9 mouse cellular contexts compared by ENCODE assay signal in genomic region chr11:120949863-120950262, GRCm38 (mm10). TPM values are rescaled to one million over a fixed set of nuclear protein-coding genes. Genes with fewer than 3 reads are reported as not detected.
DNase-seq lines count a peak whose midpoint lies in the region; ATAC-seq and TF ChIP-seq lines count a peak whose summit lies in the region.
"Had no signal": no experiment of that assay in that cellular context is flagged by ENCODE, and none has a peak within 500 bp of the region (broad histone marks: within the 10 kb centered on the region; RNA-seq: fewer than 3 reads in every experiment).

No protein-coding gene starts in this region.

- H3K4me1 ChIP-seq in heart, embryonic 16.5 days (ENCODE audit: control insufficient read depth, insufficient read depth, low read length): peaks cover 32% of the 10 kb centered on the region
- H3K4me1 ChIP-seq in embryonic facial prominence, embryonic 11.5 days (ENCODE audit: control insufficient read depth, insufficient read depth, low read length): peaks cover 5% of the 10 kb centered on the region
- 0 out of 2 replicates have a peak, but pooled peaks cover 11% of the 10 kb centered on the region for H3K4me1 ChIP-seq in midbrain, postnatal 0 days (ENCODE audit: insufficient read depth, low read length)

- no peaks in the 10 kb centered on the region for H3K36me3 ChIP-seq in heart, embryonic 16.5 days (ENCODE audit: control insufficient read depth, insufficient read depth)
- H3K36me3 ChIP-seq in embryonic facial prominence, embryonic 11.5 days (replicated peaks; ENCODE audit: control insufficient read depth, insufficient read depth, low read depth, low read length): no peaks in the 10 kb centered on the region
- H3K36me3 ChIP-seq in midbrain, postnatal 0 days (ENCODE audit: insufficient read depth, low read length): no peaks in the 10 kb centered on the region

- H3K27ac ChIP-seq in heart, embryonic 16.5 days (ENCODE audit: low read length): peak overlapping the region; percentile 86
- no peak overlapping the region for H3K27ac ChIP-seq in embryonic facial prominence, embryonic 11.5 days (replicated peaks; ENCODE audit: low read depth, low read length)
- H3K27ac ChIP-seq in midbrain, postnatal 0 days (ENCODE audit: low read depth, low read length): no peak overlapping the region

- H3K4me3 ChIP-seq in heart, embryonic 16.5 days (ENCODE audit: low read length): peak overlapping the region; percentile 66
- peak overlapping the region; percentile 53 for H3K4me3 ChIP-seq in embryonic facial prominence, embryonic 11.5 days (ENCODE audit: low read depth, low read length)
- peak overlapping the region; percentile 35 for H3K4me3 ChIP-seq in midbrain, postnatal 0 days (ENCODE audit: low read depth, low read length)

- H3K9me3 ChIP-seq in heart, embryonic 16.5 days (replicated peaks; ENCODE audit: control insufficient read depth, low read length): no peaks in the 10 kb centered on the region
- H3K9me3 ChIP-seq in embryonic facial prominence, embryonic 11.5 days (replicated peaks; ENCODE audit: control insufficient read depth, low read length): no peaks in the 10 kb centered on the region
- no peaks in the 10 kb centered on the region for H3K9me3 ChIP-seq in midbrain, postnatal 0 days (ENCODE audit: low read length)

- no peak for ATAC-seq in heart, embryonic 16.5 days (replicated peaks; ENCODE audit: extremely low read depth, insufficient read depth, low FRiP score)
- ATAC-seq in embryonic facial prominence, embryonic 11.5 days (replicated peaks; ENCODE audit: insufficient number of reproducible peaks, low FRiP score, low TSS enrichment, low read depth): no peak
- ATAC-seq in midbrain, postnatal 0 days (ENCODE audit: low FRiP score): no peak

- WGBS in heart, embryonic 16.5 days: 16% methylated on average over 10 of the region's 10 CpGs
- 9% methylated on average over 10 of the region's 10 CpGs for WGBS in embryonic facial prominence, embryonic 11.5 days
- 25% methylated on average over 10 of the region's 10 CpGs for WGBS in midbrain, postnatal 0 days

- TF ChIP-seq CTCF in midbrain, postnatal 0 days (IDR thresholded peaks at IDR 0.05): no peak

- DNase-seq in heart, adult 18-20 months: no peak
- DNase-seq in embryonic facial prominence, embryonic 11.5 days (ENCODE audit: low spot score): no peak
- DNase-seq in induced T-regulatory cell, adult 2 months (ENCODE audit: low read depth): peak; percentile 28
- no peak for DNase-seq in midbrain, postnatal 0 days (ENCODE audit: low spot score)
- no peak for DNase-seq in layer of hippocampus, postnatal 10 days (ENCODE audit: low spot score in 2 of 2)
- DNase-seq in left cerebral cortex, postnatal 4 days: no peak
- no peak for DNase-seq in thymus, postnatal 14 days
- DNase-seq: lung, postnatal 10 days had no signal

- peak overlapping the region; percentile 70 for H3K4me2 ChIP-seq in heart, embryonic 16.5 days (ENCODE audit: low read depth, low read length)
- peak overlapping the region; percentile 76 for H3K4me2 ChIP-seq in embryonic facial prominence, embryonic 11.5 days (ENCODE audit: low read depth, low read length)
- peak overlapping the region; percentile 63; the same call in 1 of the 2 replicates for H3K4me2 ChIP-seq in midbrain, postnatal 0 days (ENCODE audit: low read depth, low read length, poor library complexity, severe bottlenecking)

- no peaks in the 10 kb centered on the region for H3K27me3 ChIP-seq in heart, embryonic 16.5 days (ENCODE audit: control insufficient read depth, insufficient read depth, low read length)
- H3K27me3 ChIP-seq in embryonic facial prominence, embryonic 11.5 days (ENCODE audit: control insufficient read depth, insufficient read depth, low read length): no peaks in the 10 kb centered on the region; the same call in 1 of the 2 replicates
- H3K27me3 ChIP-seq in midbrain, postnatal 0 days (ENCODE audit: insufficient read depth, low read length): peaks cover 25% of the 10 kb centered on the region

- peak overlapping the region; percentile 81 for H3K9ac ChIP-seq in heart, embryonic 16.5 days (ENCODE audit: low read length)
- H3K9ac ChIP-seq in embryonic facial prominence, embryonic 11.5 days (replicated peaks; ENCODE audit: low read length): peak overlapping the region; percentile 59
- H3K9ac ChIP-seq in midbrain, postnatal 0 days (replicated peaks; ENCODE audit: low read length, poor library complexity, severe bottlenecking): no peak overlapping the region

- intact Hi-C loops in left cerebral cortex, postnatal 4 days (cut with DNase I): no loop called here

RNA-seq across cellular contexts. Expression of gene Slc16a3, which starts 1.6 kb away (rescaled TPM):
- 164 and 206 TPM in 2 replicates for polyA plus RNA-seq in heart, embryonic 16.5 days (2015; fragmentation: Nextera tagmentation; extraction: Ambion mirVana)
- total RNA-seq in heart, adult 18-20 months (2021): under 1 TPM; 0.77 to 0.87 TPM
- polyA plus RNA-seq in embryonic facial prominence, embryonic 11.5 days (2014; fragmentation: Nextera tagmentation; extraction: Ambion mirVana): 30.7 and 40.8 TPM in 2 replicates
- total RNA-seq in midbrain, postnatal 0 days (2014; rRNA removed): 14.6 and 20.2 TPM in 2 replicates
- polyA plus RNA-seq in midbrain, postnatal 0 days (2015; fragmentation: Nextera tagmentation; extraction: Ambion mirVana): 3.2 and 4.1 TPM in 2 replicates
- 1 to 10 TPM; 2.9 to 4.1 TPM for total RNA-seq in layer of hippocampus, postnatal 10 days (2021)
- total RNA-seq in left cerebral cortex, postnatal 4 days (2021): 1 to 10 TPM; 1.4 to 3.6 TPM

RNA-seq across cellular contexts. Expression of gene Ccdc57, which starts 17.2 kb away (rescaled TPM):
- 4.0 and 4.5 TPM in 2 replicates for polyA plus RNA-seq in heart, embryonic 16.5 days (2015; fragmentation: Nextera tagmentation; extraction: Ambion mirVana)
- under 1 TPM; 0.65 to 0.77 TPM for total RNA-seq in heart, adult 18-20 months (2021)
- polyA plus RNA-seq in embryonic facial prominence, embryonic 11.5 days (2014; fragmentation: Nextera tagmentation; extraction: Ambion mirVana): 4.5 and 5.3 TPM in 2 replicates
- total RNA-seq in midbrain, postnatal 0 days (2014; rRNA removed): 6.2 and 7.2 TPM in 2 replicates
- polyA plus RNA-seq in midbrain, postnatal 0 days (2015; fragmentation: Nextera tagmentation; extraction: Ambion mirVana): 6.8 and 7.8 TPM in 2 replicates
- 1 to 10 TPM; 7.3 to 7.4 TPM for total RNA-seq in layer of hippocampus, postnatal 10 days (2021)
- total RNA-seq in left cerebral cortex, postnatal 4 days (2021): 10 to 100 TPM; 11.7 to 13.7 TPM

RNA-seq across cellular contexts. Expression of gene Csnk1d, which starts 41.3 kb away (rescaled TPM):
- 68.8 and 76.1 TPM in 2 replicates for polyA plus RNA-seq in heart, embryonic 16.5 days (2015; fragmentation: Nextera tagmentation; extraction: Ambion mirVana)
- total RNA-seq in heart, adult 18-20 months (2021): 10 to 100 TPM; 49.2 to 55.1 TPM
- 60.3 and 66.1 TPM in 2 replicates for polyA plus RNA-seq in embryonic facial prominence, embryonic 11.5 days (2014; fragmentation: Nextera tagmentation; extraction: Ambion mirVana)
- total RNA-seq in midbrain, postnatal 0 days (2014; rRNA removed): 116 and 122 TPM in 2 replicates
- 115 TPM in 2 replicates for polyA plus RNA-seq in midbrain, postnatal 0 days (2015; fragmentation: Nextera tagmentation; extraction: Ambion mirVana)
- total RNA-seq in layer of hippocampus, postnatal 10 days (2021): 100 to 1,000 TPM; 115 TPM
- 100 to 1,000 TPM; 137 to 141 TPM for total RNA-seq in left cerebral cortex, postnatal 4 days (2021)
